Mouse (Mus musculus) liver, postnatal 0 days (tissue): Measurements from ENCODE around the gene Dnah2.

Source experiments
- CTCF ChIP-seq: sonication (generic); IDR thresholded peaks from 2 replicates; pipeline ENCODE4 v1.5.1; 2016; ENCODE audit warnings: antibody characterized with exemption, low read depth
- EP300 ChIP-seq: IDR thresholded peaks from 2 replicates; pipeline ENCODE4 v1.6.1; 2016; ENCODE audit warnings: antibody characterized with exemption, low read depth, mild to moderate bottlenecking

- TF ChIP-seq CTCF, result no peak
- TF ChIP-seq EP300, result no peak
These were observed 133.1 kb downstream of the Dnah2 start for GRCm38 (mm10) chr11:69415668-69416451.
